Mouse (Mus musculus): ENCODE results near the gene Cenpu. TPM values are rescaled to one million over a fixed set of nuclear protein-coding genes. Genes with fewer than 3 reads are reported as not detected.

Gene Cenpu
- polyA plus RNA-seq, 1 experiment = 56.9 TPM

GRCm38 (mm10) chr8:46626642-46627041, 74.8 kb downstream of the Cenpu start:
- Histone ChIP-seq H3K9me3 (replicated peaks; ENCODE audit: control insufficient read depth, insufficient read depth, low read length, poor library complexity, severe bottlenecking) (no peaks in the 10 kb centered on the region), H3K27me3 (ENCODE audit: control insufficient read depth, insufficient read depth, low read length, poor library complexity, severe bottlenecking) (no peaks in the 10 kb centered on the region), H3K36me3 (ENCODE audit: control insufficient read depth, insufficient read depth, low read length, poor library complexity, severe bottlenecking) (peaks cover 8% of the 10 kb centered on the region), H3K4me1 (ENCODE audit: control insufficient read depth, insufficient read depth, low read length) (peaks cover 2% of the 10 kb centered on the region), H3K4me3 (ENCODE audit: low read depth, low read length) (no peak overlapping the region), H3K9ac (ENCODE audit: low read depth, poor library complexity, severe bottlenecking) (no peak overlapping the region), H3K27ac (ENCODE audit: insufficient read depth, low read length) (no peak overlapping the region)
- TF ChIP-seq EP300 (IDR thresholded peaks at IDR 0.05; ENCODE audit: insufficient read depth, low read depth, low read length) = no peak
- no peak for TF ChIP-seq POLR2A (IDR thresholded peaks at IDR 0.05; ENCODE audit: insufficient read depth, low read length)
- TF ChIP-seq CTCF (IDR thresholded peaks at IDR 0.05; ENCODE audit: low read depth, low read length) = no peak

GRCm38 (mm10) chr8:46627881-46628280, 76.1 kb downstream of the Cenpu start:
- Histone ChIP-seq H3K4me3 (ENCODE audit: low read depth, low read length) (no peak overlapping the region), H3K9ac (ENCODE audit: low read depth, poor library complexity, severe bottlenecking) (no peak overlapping the region), H3K36me3 (ENCODE audit: control insufficient read depth, insufficient read depth, low read length, poor library complexity, severe bottlenecking) (peaks cover 16% of the 10 kb centered on the region), H3K4me1 (ENCODE audit: control insufficient read depth, insufficient read depth, low read length) (peaks cover 2% of the 10 kb centered on the region), H3K27me3 (ENCODE audit: control insufficient read depth, insufficient read depth, low read length, poor library complexity, severe bottlenecking) (no peaks in the 10 kb centered on the region), H3K9me3 (replicated peaks; ENCODE audit: control insufficient read depth, insufficient read depth, low read length, poor library complexity, severe bottlenecking) (no peaks in the 10 kb centered on the region), H3K27ac (ENCODE audit: insufficient read depth, low read length) (no peak overlapping the region)
- no peak for TF ChIP-seq POLR2A (IDR thresholded peaks at IDR 0.05; ENCODE audit: insufficient read depth, low read length)
- TF ChIP-seq EP300 (IDR thresholded peaks at IDR 0.05; ENCODE audit: insufficient read depth, low read depth, low read length) = no peak
- no peak for TF ChIP-seq CTCF (IDR thresholded peaks at IDR 0.05; ENCODE audit: low read depth, low read length)

- H3K4me3 ChIP-seq (ENCODE audit: low read depth, low read length) = no peak overlapping the region
- H3K4me1 ChIP-seq (ENCODE audit: control insufficient read depth, insufficient read depth, low read length) = peaks cover 2% of the 10 kb centered on the region
- H3K27ac ChIP-seq (ENCODE audit: insufficient read depth, low read length) = no peak overlapping the region
- TF ChIP-seq POLR2A (IDR thresholded peaks at IDR 0.05; ENCODE audit: insufficient read depth, low read length) = no peak
- TF ChIP-seq EP300 (IDR thresholded peaks at IDR 0.05; ENCODE audit: insufficient read depth, low read depth, low read length) = no peak
- no peak for TF ChIP-seq CTCF (IDR thresholded peaks at IDR 0.05; ENCODE audit: low read depth, low read length)
- no peaks in the 10 kb centered on the region for H3K9me3 ChIP-seq (replicated peaks; ENCODE audit: control insufficient read depth, insufficient read depth, low read length, poor library complexity, severe bottlenecking)
- no peak overlapping the region for H3K9ac ChIP-seq (ENCODE audit: low read depth, poor library complexity, severe bottlenecking)
- no peaks in the 10 kb centered on the region for H3K27me3 ChIP-seq (ENCODE audit: control insufficient read depth, insufficient read depth, low read length, poor library complexity, severe bottlenecking)
- peaks cover 21% of the 10 kb centered on the region for H3K36me3 ChIP-seq (ENCODE audit: control insufficient read depth, insufficient read depth, low read length, poor library complexity, severe bottlenecking)
Observed at GRCm38 (mm10) chr8:46628645-46629044, 76.8 kb downstream of the Cenpu start.

Other genes with a start within 250 kb of the Cenpu start
- 17.4 and 18.8 TPM in 2 replicates for gene Acsl1, start 81.0 kb upstream of the Cenpu start, polyA plus RNA-seq (2011; ENCODE audit: insufficient read depth, insufficient read length, low read depth, missing spikeins)
- 53.4 and 64.2 TPM in 2 replicates for gene Primpol, start 65.2 kb downstream of the Cenpu start, polyA plus RNA-seq (2011; ENCODE audit: insufficient read depth, insufficient read length, low read depth, missing spikeins)
- 96.0 and 99.9 TPM in 2 replicates for gene Casp3, start 65.3 kb downstream of the Cenpu start, polyA plus RNA-seq (2011; ENCODE audit: insufficient read depth, insufficient read length, low read depth, missing spikeins)
- 17.6 and 19.1 TPM in 2 replicates for gene Irf2, start 187.7 kb downstream of the Cenpu start, polyA plus RNA-seq (2011; ENCODE audit: insufficient read depth, insufficient read length, low read depth, missing spikeins)